Mouse (Mus musculus): ENCODE results near the gene Hmgcl.
A peak's percentile ranks its signal among the peaks of the same experiment; 100 is the strongest.

The Hmgcl gene

GRCm38 (mm10) chr4:135985769-135986168 is 39.5 kb downstream of the Hmgcl start:
- DNase-seq (ENCODE audit: low spot score in 2 of 2), result no peak

- DNase-seq (ENCODE audit: low spot score in 2 of 2), result peak; percentile 33 to 39
Measured at GRCm38 (mm10) chr4:135986301-135986942, 40.2 kb downstream of the Hmgcl start.

GRCm38 (mm10) chr4:135986943-135987710 is 40.9 kb downstream of the Hmgcl start, which contains the start of gene Pithd1:
Pithd1 (minus strand) TSS chr4:135987264.
- DNase-seq (ENCODE audit: low spot score in 2 of 2), result peak; percentile 94

DNA sequence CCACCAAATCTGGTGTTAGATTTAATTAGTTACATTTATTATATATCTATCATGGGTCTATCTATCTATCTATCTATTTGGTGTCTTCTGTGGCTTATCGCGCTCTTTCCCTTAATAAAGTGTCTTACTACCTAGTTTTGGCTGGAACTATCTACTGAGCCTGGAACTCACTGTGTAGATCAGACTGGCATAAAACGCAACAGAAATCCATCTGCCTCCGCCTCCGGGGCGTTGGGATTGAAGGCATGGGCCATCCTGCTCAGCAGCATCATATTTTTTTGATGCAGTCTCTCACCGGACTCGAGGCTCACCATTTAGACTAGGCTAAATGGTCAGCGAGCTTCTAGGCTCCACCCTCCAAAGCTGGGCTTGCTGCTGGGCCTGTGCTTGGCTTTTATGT is 41.5 kb downstream of the Hmgcl start:
- DNase-seq (ENCODE audit: low spot score in 2 of 2), result peak in 1 of 2 experiments; percentile 44

- no peak for DNase-seq (ENCODE audit: low spot score in 2 of 2)
Measured at GRCm38 (mm10) chr4:135993941-135994340, 47.7 kb downstream of the Hmgcl start.

GRCm38 (mm10) chr4:135995118-135995517 is 48.9 kb downstream of the Hmgcl start:
- no peak for DNase-seq (ENCODE audit: low spot score in 2 of 2)

GRCm38 (mm10) chr4:136004107-136004675 is 57.9 kb downstream of the Hmgcl start:
- DNase-seq (ENCODE audit: low spot score in 2 of 2), result no peak

DNA sequence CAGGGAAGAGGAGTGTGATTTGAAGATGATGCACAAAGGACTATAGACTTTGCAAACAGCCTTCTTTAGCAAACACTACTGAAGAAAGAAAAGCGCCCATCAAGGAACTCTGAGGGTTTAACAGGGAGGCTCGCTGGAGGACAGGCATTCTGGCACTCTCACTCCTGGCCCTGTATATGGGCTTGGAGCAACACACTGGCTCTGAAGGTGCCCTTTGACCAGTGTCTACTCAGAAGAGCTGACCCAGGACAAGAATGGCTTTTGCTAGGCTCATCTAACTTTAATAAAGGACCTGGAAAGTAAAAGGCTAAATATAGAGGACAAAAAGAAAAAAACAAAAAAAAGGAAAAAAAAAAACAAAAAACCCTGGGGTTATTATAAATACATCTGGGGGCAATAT is 58.7 kb downstream of the Hmgcl start:
- no peak for DNase-seq (ENCODE audit: low spot score in 2 of 2)

DNA sequence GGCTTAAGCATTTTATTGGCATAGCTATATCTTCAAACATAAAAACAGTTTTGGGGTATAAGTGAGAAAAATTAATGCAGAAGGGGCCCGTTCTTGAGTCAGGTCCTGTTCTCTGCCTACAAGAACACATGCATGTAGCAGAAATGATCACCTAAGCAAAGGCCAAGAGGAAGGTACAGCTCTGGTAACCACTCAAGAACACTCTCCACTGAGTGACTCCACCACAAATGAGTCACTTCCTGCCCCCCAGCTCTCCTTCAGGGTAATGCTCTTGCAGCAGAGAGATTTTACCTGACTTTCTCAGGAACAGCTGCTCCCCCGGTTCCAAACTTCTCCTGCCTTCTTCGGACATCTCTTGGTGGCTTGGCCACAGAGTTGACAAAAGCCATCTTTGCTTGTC is 60.6 kb downstream of the Hmgcl start:
- DNase-seq (ENCODE audit: low spot score in 2 of 2), result no peak

DNA sequence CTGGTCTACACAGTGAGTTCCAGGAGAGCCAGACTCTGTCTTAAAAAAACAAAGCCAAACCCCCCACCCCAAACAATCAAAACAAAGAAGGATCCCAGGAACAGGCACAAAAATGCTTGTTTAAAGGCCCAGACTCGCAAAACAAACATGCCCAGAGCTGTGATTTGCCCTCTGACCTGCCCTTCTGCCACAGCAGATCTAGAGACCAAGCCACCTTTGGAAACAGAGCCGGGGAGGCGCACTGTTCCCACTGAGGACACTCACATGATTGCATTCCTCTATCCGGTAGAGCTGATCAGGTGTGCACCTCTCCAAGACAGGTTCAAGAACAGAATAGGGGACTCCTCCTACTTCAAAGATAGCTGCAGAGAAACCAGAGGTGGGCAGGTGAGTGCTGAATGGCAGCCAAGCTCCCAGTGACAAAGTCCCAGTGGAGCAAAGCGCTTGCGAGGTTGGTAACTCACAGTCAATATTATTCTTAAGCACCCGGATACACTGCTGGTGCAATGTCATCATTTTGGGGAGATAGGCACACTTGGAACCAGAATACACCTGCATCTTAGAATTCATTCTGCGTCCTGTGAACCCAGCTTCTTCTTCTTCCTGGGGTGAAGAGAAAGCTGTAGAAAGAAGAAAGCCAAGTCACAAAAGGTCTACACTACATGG is 62.7 kb downstream of the Hmgcl start:
- no peak for DNase-seq (ENCODE audit: low spot score in 2 of 2)

DNA sequence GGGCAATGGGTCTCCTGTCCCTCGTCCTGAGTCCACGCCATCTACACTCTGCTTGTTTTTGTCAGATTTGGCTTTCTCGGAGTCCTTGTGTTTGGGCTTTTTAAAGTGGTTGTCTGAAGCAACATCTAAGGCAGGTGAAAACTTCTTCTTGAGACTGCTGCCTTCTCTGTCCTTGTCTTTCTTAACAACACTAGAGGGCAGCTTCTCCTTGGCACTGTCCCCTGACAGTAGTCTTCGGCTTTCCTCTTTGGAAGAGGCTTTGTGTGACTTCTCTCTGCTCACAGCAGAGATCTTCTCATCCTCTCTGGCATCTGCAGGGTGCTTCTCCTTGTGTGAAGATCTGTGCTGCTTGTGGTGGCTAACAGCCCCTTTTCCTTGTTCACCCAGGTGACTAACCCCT is 64.3 kb downstream of the Hmgcl start:
- no peak for DNase-seq (ENCODE audit: low spot score in 2 of 2)

Measured in right cerebral cortex, postnatal 10 days (tissue).